Mouse (Mus musculus): ENCODE results near the gene Fam169b. TPM values are rescaled to one million over a fixed set of nuclear protein-coding genes. Genes with fewer than 3 reads are reported as not detected.
"Not testable (repeated sequence)": the region's sequence is repeated elsewhere in the genome, so short reads cannot be mapped to it uniquely, and the experiment has no call there.

Fam169b gene
- polyA plus RNA-seq, 1 experiment from 2014 or later: 0.53 TPM

GRCm38 (mm10) chr7:68286526-68287481 is 13.2 kb downstream of the Fam169b start:
- WGBS (ENCODE audit: insufficient replicate concordance): 74% methylated on average over 24 of the region's 24 CpGs
- Histone ChIP-seq H3K36me3 (replicated peaks) (no peaks in the 10 kb centered on the region), H3K9ac (no peak overlapping the region), H3K4me1 (replicated peaks) (0 out of 2 replicates have a peak, but pooled peaks cover 13% of the 10 kb centered on the region), H3K4me3 (replicated peaks) (no peak overlapping the region), H3K4me2 (no peak overlapping the region), H3K27ac (replicated peaks) (no peak overlapping the region), H3K9me3 (replicated peaks) (no peaks in the 10 kb centered on the region), H3K27me3 (no peaks in the 10 kb centered on the region)
- no peak for ATAC-seq (ENCODE audit: insufficient read depth)

- 59% methylated on average over 2 of the region's 2 CpGs for WGBS (ENCODE audit: insufficient replicate concordance)
Measured at GRCm38 (mm10) chr7:68287582-68287981, 13.9 kb downstream of the Fam169b start.

GRCm38 (mm10) chr7:68288000-68288399 is 14.4 kb downstream of the Fam169b start:
- not testable (repeated sequence) for H3K27me3 ChIP-seq; H3K4me2 ChIP-seq; H3K9me3 ChIP-seq (replicated peaks); ATAC-seq (ENCODE audit: insufficient read depth); H3K36me3 ChIP-seq (replicated peaks); H3K9ac ChIP-seq; H3K4me3 ChIP-seq (replicated peaks); H3K27ac ChIP-seq (replicated peaks); H3K4me1 ChIP-seq (replicated peaks)
- WGBS (ENCODE audit: insufficient replicate concordance): 76% methylated on average over 4 of the region's 4 CpGs

More at GRCm38 (mm10) chr7:68287582-68287981, 13.9 kb downstream of the Fam169b start:
- no peak overlapping the region for H3K4me2 ChIP-seq
- no peak overlapping the region for H3K9ac ChIP-seq
- 0 out of 2 replicates have a peak, but pooled peaks cover 9% of the 10 kb centered on the region for H3K4me1 ChIP-seq (replicated peaks)
- H3K36me3 ChIP-seq (replicated peaks): no peaks in the 10 kb centered on the region
- no peak overlapping the region for H3K27ac ChIP-seq (replicated peaks)
- ATAC-seq (ENCODE audit: insufficient read depth): no peak
- no peaks in the 10 kb centered on the region for H3K27me3 ChIP-seq
- H3K4me3 ChIP-seq (replicated peaks): no peak overlapping the region
- no peaks in the 10 kb centered on the region for H3K9me3 ChIP-seq (replicated peaks)

GRCm38 (mm10) chr7:68289081-68289480 is 15.4 kb downstream of the Fam169b start:
- Histone ChIP-seq H3K4me1 (replicated peaks) (0 out of 2 replicates have a peak, but pooled peaks cover 5% of the 10 kb centered on the region), H3K4me3 (replicated peaks) (no peak overlapping the region), H3K36me3 (replicated peaks) (no peaks in the 10 kb centered on the region), H3K9me3 (replicated peaks) (no peaks in the 10 kb centered on the region), H3K4me2 (no peak overlapping the region), H3K9ac (no peak overlapping the region), H3K27me3 (no peaks in the 10 kb centered on the region), H3K27ac (replicated peaks) (no peak overlapping the region)
- ATAC-seq (ENCODE audit: insufficient read depth): no peak
- 75% methylated on average over 8 of the region's 8 CpGs for WGBS (ENCODE audit: insufficient replicate concordance)

GRCm38 (mm10) chr7:68291603-68292002 is 18.0 kb downstream of the Fam169b start:
- Histone ChIP-seq H3K27ac (replicated peaks) (no peak overlapping the region), H3K27me3 (no peaks in the 10 kb centered on the region), H3K4me1 (replicated peaks) (no peaks in the 10 kb centered on the region), H3K4me2 (no peak overlapping the region), H3K9me3 (replicated peaks) (no peaks in the 10 kb centered on the region), H3K4me3 (replicated peaks) (no peak overlapping the region), H3K9ac (no peak overlapping the region), H3K36me3 (replicated peaks) (no peaks in the 10 kb centered on the region)
- 33% methylated on average over 1 of the region's 1 CpGs for WGBS (ENCODE audit: insufficient replicate concordance)
- ATAC-seq (ENCODE audit: insufficient read depth): no peak

- Histone ChIP-seq H3K9ac (no peak overlapping the region), H3K4me2 (no peak overlapping the region), H3K4me1 (replicated peaks) (no peaks in the 10 kb centered on the region), H3K4me3 (replicated peaks) (no peak overlapping the region), H3K27ac (replicated peaks) (no peak overlapping the region), H3K27me3 (no peaks in the 10 kb centered on the region), H3K36me3 (replicated peaks) (no peaks in the 10 kb centered on the region), H3K9me3 (replicated peaks) (no peaks in the 10 kb centered on the region)
- WGBS (ENCODE audit: insufficient replicate concordance): 64% methylated on average over 16 of the region's 16 CpGs
- no peak for ATAC-seq (ENCODE audit: insufficient read depth)
Measured at GRCm38 (mm10) chr7:68293997-68294789, 20.6 kb downstream of the Fam169b start.

GRCm38 (mm10) chr7:68296487-68296886 is 22.8 kb downstream of the Fam169b start:
- Histone ChIP-seq H3K4me1 (replicated peaks) (no peaks in the 10 kb centered on the region), H3K4me3 (replicated peaks) (no peak overlapping the region), H3K9ac (no peak overlapping the region), H3K9me3 (replicated peaks) (no peaks in the 10 kb centered on the region), H3K36me3 (replicated peaks) (no peaks in the 10 kb centered on the region), H3K27ac (replicated peaks) (no peak overlapping the region), H3K27me3 (no peaks in the 10 kb centered on the region), H3K4me2 (no peak overlapping the region)
- ATAC-seq (ENCODE audit: insufficient read depth): no peak
- 55% methylated on average over 5 of the region's 5 CpGs for WGBS (ENCODE audit: insufficient replicate concordance)

- ATAC-seq (ENCODE audit: insufficient read depth): no peak
- no peak overlapping the region for H3K4me3 ChIP-seq (replicated peaks)
- no peaks in the 10 kb centered on the region; the same call in 1 of the 2 replicates for H3K4me1 ChIP-seq (replicated peaks)
- H3K9ac ChIP-seq: no peak overlapping the region
- no peaks in the 10 kb centered on the region for H3K27me3 ChIP-seq
- no peaks in the 10 kb centered on the region for H3K36me3 ChIP-seq (replicated peaks)
- H3K4me2 ChIP-seq: no peak overlapping the region
- H3K9me3 ChIP-seq (replicated peaks): no peaks in the 10 kb centered on the region
- no peak overlapping the region for H3K27ac ChIP-seq (replicated peaks)
- 55% methylated on average over 13 of the region's 13 CpGs for WGBS (ENCODE audit: insufficient replicate concordance)
Measured at GRCm38 (mm10) chr7:68298381-68299076, 24.9 kb downstream of the Fam169b start.

GRCm38 (mm10) chr7:68301160-68301559 is 27.5 kb downstream of the Fam169b start:
- no peak for ATAC-seq (ENCODE audit: insufficient read depth)
- H3K9me3 ChIP-seq (replicated peaks): no peaks in the 10 kb centered on the region
- H3K27ac ChIP-seq (replicated peaks): no peak overlapping the region
- H3K36me3 ChIP-seq (replicated peaks): no peaks in the 10 kb centered on the region
- H3K4me3 ChIP-seq (replicated peaks): no peak overlapping the region
- 54% methylated on average over 7 of the region's 7 CpGs for WGBS (ENCODE audit: insufficient replicate concordance)
- H3K4me2 ChIP-seq: no peak overlapping the region
- no peaks in the 10 kb centered on the region; the same call in 1 of the 2 replicates for H3K4me1 ChIP-seq (replicated peaks)
- H3K27me3 ChIP-seq: no peaks in the 10 kb centered on the region
- no peak overlapping the region for H3K9ac ChIP-seq

GRCm38 (mm10) chr7:68302586-68303433 is 29.2 kb downstream of the Fam169b start:
- no peaks in the 10 kb centered on the region for H3K36me3 ChIP-seq (replicated peaks)
- H3K9ac ChIP-seq: no peak overlapping the region
- no peak for ATAC-seq (ENCODE audit: insufficient read depth)
- H3K4me1 ChIP-seq (replicated peaks): no peaks in the 10 kb centered on the region; the same call in 1 of the 2 replicates
- H3K9me3 ChIP-seq (replicated peaks): no peaks in the 10 kb centered on the region
- peak overlapping the region; percentile 58 for H3K4me2 ChIP-seq
- peak overlapping the region; percentile 39 for H3K4me3 ChIP-seq (replicated peaks)
- no peak overlapping the region for H3K27ac ChIP-seq (replicated peaks)
- WGBS (ENCODE audit: insufficient replicate concordance): 17% methylated on average over 18 of the region's 18 CpGs
- no peaks in the 10 kb centered on the region for H3K27me3 ChIP-seq
